Mouse (Mus musculus) spleen, adult 12 weeks (tissue): ENCODE data around the gene Pus10.

ENCODE experiments used
- DNase-seq: peaks from one replicate; pipeline ENCODE4 v3.0.0; 2022; ENCODE audit warnings: low spot score

The Pus10 gene

DNA sequence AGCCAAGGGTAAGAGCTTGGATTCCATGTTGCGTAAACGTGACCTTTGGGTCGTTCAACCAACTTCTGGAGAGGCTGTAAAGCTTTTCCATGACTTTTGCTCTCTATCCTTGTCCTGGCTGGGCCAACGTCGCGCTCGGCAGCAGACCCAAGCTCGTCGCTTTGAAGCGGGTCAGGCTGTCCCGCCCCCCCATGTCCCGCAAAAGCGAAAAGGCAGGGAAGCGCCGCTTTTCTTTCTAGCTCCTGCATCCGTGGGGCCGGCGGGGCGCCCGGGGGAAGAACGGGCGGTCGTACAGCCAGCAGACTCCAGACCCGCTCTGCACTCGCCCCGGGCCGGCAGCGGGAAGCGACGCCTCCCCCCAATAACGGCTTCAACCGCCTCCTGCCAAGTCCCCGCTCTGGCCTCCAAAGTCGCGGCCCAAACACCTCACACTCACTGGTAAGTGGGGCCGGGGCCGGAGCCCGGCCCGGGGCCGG, at the start of gene Pus10:
Gene Pus10, plus strand, starts transcription at position 364 of the 476 bp plus-strand sequence.
- no peak for DNase-seq

DNA sequence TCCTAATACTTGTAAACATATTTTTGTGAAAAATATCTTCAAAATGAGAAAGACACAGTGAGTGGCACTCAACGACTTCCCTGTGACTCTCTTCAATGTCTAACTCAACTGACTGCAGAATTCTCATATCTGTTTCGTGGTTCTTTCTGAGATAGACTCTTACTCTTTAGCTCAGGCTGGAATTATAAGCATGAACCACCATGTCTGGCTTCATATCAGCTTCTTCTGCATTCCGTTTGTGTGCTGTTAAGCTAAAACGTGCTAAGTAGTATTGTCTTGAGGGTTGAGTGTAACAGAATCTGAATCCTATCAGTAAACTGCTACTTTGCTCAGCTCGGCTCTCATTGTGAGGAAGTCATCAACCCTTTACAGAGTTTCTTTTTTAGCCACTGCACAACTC, 46.5 kb upstream of the Pus10 start:
- no peak for DNase-seq

- DNase-seq, result no peak
These were observed 34.8 kb upstream of the Pus10 start for GRCm38 (mm10) chr11:23630664-23631063.

- peak; percentile 80 for DNase-seq
These were observed 32.3 kb upstream of the Pus10 start, which contains the start of gene 0610010F05Rik for GRCm38 (mm10) chr11:23632945-23633878. Gene 0610010F05Rik, minus strand, starts transcription at chr11:23633639.

GRCm38 (mm10) chr11:23633879-23634215, 31.6 kb upstream of the Pus10 start:
- no peak for DNase-seq

GRCm38 (mm10) chr11:23634573-23634972, 30.9 kb upstream of the Pus10 start:
- DNase-seq, result no peak

GRCm38 (mm10) chr11:23647431-23647830, 18.0 kb upstream of the Pus10 start:
- no peak for DNase-seq

DNA sequence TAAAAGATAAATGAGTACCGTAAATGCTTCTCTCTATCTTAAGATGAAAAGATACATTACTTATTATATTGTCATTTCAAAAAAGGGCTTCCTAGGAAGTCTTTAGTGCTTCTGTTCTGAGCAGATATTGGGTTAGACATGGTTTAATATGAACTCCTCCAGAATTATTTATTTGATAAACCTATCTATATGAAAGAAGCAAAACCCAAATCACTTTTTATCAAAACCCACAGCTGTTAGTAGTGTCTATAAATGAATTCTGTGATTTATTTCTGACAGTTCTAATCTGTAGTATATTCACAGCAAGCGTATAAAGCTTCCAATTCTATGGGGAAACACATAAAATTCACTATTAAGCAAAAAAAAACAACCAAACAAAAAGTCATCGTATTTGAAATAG, 17.6 kb upstream of the Pus10 start:
- DNase-seq, result no peak

DNA sequence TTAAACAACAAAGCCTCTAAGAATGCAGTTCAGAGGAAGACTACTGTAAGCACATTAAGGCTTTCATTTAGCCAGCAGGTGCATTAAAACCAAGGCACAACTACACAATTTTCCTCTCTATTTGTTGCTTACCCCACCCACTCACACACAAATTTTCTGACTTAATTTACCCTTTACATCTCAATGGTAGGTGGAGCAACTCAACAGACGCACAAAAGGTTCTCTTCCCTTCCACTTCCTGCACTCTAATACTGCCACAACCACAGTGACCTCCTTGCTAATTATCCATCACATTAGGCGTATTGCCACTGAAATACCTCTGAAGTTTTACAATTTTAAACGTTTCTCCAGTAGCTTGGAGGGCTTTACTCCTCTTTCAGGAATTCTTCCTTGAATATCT, 11.8 kb upstream of the Pus10 start:
- DNase-seq, result no peak

DNA sequence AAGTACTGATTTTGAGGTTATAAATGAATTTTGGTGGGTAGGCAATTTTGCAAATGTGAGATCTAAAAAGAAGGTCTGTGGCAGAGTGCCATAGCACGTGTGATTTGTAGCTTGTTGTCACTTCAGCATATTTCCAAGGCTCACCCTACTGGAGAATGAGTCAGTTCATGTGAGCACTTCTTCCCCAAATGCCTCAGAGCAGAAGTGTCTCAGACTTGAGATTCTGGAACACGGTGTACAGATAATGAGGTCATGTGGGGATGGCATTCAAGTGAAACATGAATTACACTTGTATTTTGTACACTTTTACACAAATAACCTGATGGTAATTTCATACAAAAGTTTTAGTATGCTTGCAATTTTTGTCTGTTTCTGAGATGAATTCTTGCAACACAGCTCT, 7.7 kb upstream of the Pus10 start:
- no peak for DNase-seq

- no peak for DNase-seq
These were observed 1.2 kb upstream of the Pus10 start for GRCm38 (mm10) chr11:23664232-23664631.

GRCm38 (mm10) chr11:23665798-23666501, 476 bp downstream of the Pus10 start, which contains the start of gene Pex13:
Gene Pex13, minus strand, starts transcription at chr11:23665959.
- DNase-seq, result peak; percentile 83

GRCm38 (mm10) chr11:23666526-23666925, 1.1 kb downstream of the Pus10 start:
- DNase-seq, result no peak

DNA sequence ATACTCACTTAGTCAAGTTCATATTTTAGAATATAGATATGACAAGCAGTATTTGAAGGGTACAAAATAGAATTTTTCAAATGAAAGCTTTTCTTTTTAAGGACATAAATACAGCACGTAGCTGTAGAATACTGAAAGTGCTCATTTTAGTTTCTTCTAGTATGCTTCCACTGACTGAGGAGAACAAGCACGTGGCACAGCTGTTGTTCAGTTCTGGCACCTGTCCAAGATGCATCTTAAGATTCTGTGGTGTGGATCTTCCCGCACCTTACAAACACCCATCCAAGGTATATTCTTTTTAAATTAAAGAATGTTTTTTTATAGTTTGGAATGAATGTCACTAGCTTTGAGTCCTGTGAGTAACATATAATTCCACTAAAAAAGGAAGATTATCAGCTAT, 1.7 kb downstream of the Pus10 start:
- no peak for DNase-seq

- no peak for DNase-seq
These were observed 6.8 kb downstream of the Pus10 start for GRCm38 (mm10) chr11:23672256-23672749.

GRCm38 (mm10) chr11:23676100-23676499, 10.6 kb downstream of the Pus10 start:
- DNase-seq, result no peak

- DNase-seq, result peak; percentile 40
These were observed 13.7 kb downstream of the Pus10 start for GRCm38 (mm10) chr11:23679044-23679642.

DNA sequence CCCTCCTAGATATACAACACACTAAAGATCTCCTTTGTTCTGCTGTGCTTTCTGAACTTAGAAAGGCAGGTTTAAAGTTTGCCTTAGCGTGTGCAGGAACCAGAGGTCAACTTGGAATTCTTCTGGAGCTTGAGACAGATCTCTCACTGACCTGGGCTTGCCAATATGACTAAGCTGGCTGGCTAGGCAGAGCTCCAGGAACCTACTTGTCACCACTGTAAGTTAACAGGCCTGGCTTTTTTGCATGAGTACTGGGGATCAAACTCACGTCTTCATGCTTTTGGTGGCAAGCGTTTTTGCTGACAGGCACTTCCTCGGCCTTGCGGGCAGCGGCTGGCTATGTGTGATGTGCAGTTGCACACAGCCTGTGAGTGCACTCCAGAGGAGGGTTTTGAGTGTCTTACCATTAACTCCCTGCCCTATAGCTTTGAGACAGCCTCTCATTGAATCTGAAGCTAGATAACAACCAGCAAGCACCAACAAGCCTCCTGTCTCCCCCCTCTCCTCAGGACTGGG, 15.0 kb downstream of the Pus10 start:
- DNase-seq, result no peak

DNA sequence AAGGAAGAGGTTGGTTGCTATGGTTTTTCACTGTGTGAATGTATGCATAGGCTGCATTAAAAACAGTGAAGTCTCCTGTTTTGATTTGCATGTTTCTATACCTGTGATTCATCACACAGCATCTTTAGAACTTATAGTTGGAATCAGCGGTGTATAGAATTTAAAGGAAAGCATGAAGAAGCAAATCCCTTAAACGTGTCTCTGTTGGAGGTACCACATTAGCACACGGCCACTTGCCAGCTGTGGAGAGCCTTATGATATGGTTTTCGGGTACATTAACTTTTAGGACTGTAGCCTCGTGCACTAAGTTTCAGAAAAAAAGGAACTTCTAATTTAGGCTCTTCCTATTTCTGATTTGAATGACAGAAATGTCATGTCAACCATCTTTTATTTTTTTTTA, 17.1 kb downstream of the Pus10 start:
- no peak for DNase-seq

DNA sequence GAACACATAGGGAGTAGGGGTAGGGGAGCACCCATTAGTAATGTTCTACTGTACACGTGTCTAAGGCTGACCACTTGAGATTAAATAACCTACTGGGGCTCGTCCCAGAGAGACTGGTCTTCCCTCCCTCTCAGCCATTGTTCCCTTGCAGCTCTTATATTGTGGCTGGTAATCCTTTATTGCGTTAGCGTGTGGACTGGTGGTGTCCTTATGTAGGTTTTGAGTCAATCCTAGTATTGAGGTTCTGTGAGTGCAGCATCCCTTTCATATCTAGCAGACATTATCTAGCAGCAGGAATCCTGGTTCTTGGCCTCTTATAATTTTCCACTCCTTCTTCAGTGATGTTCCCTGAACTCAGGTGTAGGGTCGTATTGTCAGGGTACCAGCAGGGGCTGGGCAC, 21.2 kb downstream of the Pus10 start:
- no peak for DNase-seq

- no peak for DNase-seq
These were observed 22.6 kb downstream of the Pus10 start for GRCm38 (mm10) chr11:23688060-23688459.

- no peak for DNase-seq
These were observed 27.8 kb downstream of the Pus10 start for GRCm38 (mm10) chr11:23693286-23693685.
